Mouse (Mus musculus) adrenal gland, adult 18-20 months (tissue): ENCODE measurements around the gene Olfr1229. TPM values are rescaled to one million over a fixed set of nuclear protein-coding genes. Genes with fewer than 3 reads are reported as not detected.

ENCODE experiments used
- DNase-seq, 2 experiments: peaks; one replicate each; pipeline ENCODE4 v3.0.0; 2021 to 2022; ENCODE audit warnings: low spot score in 2 of 2
- long read RNA-seq, 2 experiments: library from polyadenylated mRNA; stranded (forward); transcript quantifications; one replicate each; pipeline ENCODE4 v2.0.0; 2021
- total RNA-seq, 2 experiments: library from RNA; stranded (reverse); gene quantifications; 1 replicate in 1 of 2; 2 replicates in 1 of 2; pipeline ENCODE4 v1.2.3; 2021

Gene Olfr1229
- not detected for total RNA-seq
- long read RNA-seq, experiment 1 = 0 reads
- long read RNA-seq, experiment 2 = 0 reads

DNA sequence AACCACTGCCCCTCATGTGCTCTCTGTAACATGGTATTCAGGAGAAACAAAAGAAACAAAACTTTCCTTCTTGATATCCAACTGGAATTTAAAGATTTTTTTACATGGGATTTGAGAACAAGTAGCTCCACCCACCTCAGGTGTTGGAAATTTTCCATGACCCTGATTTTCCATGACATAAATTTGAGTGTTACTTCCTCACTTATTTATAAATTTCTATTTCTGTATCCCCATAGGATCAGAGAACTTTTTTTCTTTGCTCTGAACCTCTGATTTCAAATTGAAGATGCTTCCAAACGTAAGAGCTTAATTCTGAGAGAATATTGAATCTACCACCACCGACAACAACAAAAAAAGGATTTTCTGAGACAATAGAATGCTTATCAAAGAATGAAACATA is at the start of gene Olfr1229:
TSS of gene Olfr1229 (minus strand) at position 101 of the 400 bp plus-strand sequence.
- DNase-seq = no peak

GRCm38 (mm10) chr2:89329575-89329974 is 41.8 kb upstream of the Olfr1229 start, which contains the start of gene Olfr1232:
Gene Olfr1232, minus strand, starts transcription at chr2:89329675.
- DNase-seq = no peak

DNA sequence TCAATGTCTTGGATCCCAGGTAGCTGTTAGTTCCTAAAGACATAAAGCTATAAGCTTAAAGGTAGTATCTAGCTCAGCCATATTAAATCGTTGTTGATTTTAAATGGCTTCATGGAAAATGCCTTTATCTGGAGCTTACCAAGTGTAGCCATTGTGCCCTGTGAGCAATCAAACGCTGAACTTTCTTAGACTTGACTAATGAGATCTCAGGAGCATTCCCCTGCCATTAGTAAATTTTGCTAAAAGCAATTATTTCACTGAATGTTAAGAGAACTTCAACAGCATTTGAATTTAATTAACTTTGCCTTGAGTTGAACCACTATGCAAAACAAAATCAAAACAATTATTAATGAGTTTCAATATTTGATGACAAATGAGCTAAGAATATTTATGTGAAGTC is 19.2 kb upstream of the Olfr1229 start, which contains the start of gene Olfr1231:
TSS of gene Olfr1231 (minus strand) at position 101 of the 400 bp plus-strand sequence.
- DNase-seq = no peak

- DNase-seq = no peak
Measured at GRCm38 (mm10) chr2:89297168-89297567, 9.4 kb upstream of the Olfr1229 start, which contains the start of gene Olfr1230. Gene Olfr1230, minus strand, starts transcription at chr2:89297268.

- no peak for DNase-seq
Measured at GRCm38 (mm10) chr2:89253962-89254361, 33.9 kb downstream of the Olfr1229 start, which contains the start of gene Olfr1228. Gene Olfr1228, minus strand, starts transcription at chr2:89254062.

Other genes starting within 250 kb of the Olfr1229 start
- not detected for gene Olfr1218, start 226.8 kb downstream of the Olfr1229 start, total RNA-seq
- gene Olfr1219, start 204.5 kb downstream of the Olfr1229 start, total RNA-seq = not detected
- gene Olfr1220, start 181.2 kb downstream of the Olfr1229 start, total RNA-seq = not detected
- gene Olfr1221, start 170.7 kb downstream of the Olfr1229 start, total RNA-seq = not detected
- not detected for gene Olfr1222, start 155.0 kb downstream of the Olfr1229 start, total RNA-seq
- gene Olfr1223, start 136.5 kb downstream of the Olfr1229 start, total RNA-seq = not detected
- gene Olfr1224-ps1, start 123.9 kb downstream of the Olfr1229 start, total RNA-seq = not detected
- gene Olfr1225, start 113.3 kb downstream of the Olfr1229 start, total RNA-seq = not detected
- not detected for gene Olfr1226, start 88.0 kb downstream of the Olfr1229 start, total RNA-seq
- not detected for gene Olfr1228, start 34.0 kb downstream of the Olfr1229 start, total RNA-seq
- gene Olfr1230, start 9.3 kb upstream of the Olfr1229 start, total RNA-seq = not detected
- gene Olfr1231, start 19.1 kb upstream of the Olfr1229 start, total RNA-seq = not detected
- not detected for gene Olfr1232, start 41.7 kb upstream of the Olfr1229 start, total RNA-seq
- not detected for gene Olfr1233, start 54.4 kb upstream of the Olfr1229 start, total RNA-seq
- gene Olfr1234, start 76.9 kb upstream of the Olfr1229 start, total RNA-seq = not detected
- gene Olfr1238, start 121.7 kb upstream of the Olfr1229 start, total RNA-seq = not detected
- gene Olfr1239, start 132.4 kb upstream of the Olfr1229 start, total RNA-seq = not detected
- gene Olfr1240, start 155.0 kb upstream of the Olfr1229 start, total RNA-seq = not detected
- not detected for gene Olfr1241, start 199.1 kb upstream of the Olfr1229 start, total RNA-seq
- not detected for gene Olfr1242, start 210.3 kb upstream of the Olfr1229 start, total RNA-seq
- gene Olfr1243, start 243.5 kb upstream of the Olfr1229 start, total RNA-seq = not detected